Mouse (Mus musculus) kidney, adult 2 months (tissue): Measurements from ENCODE around the gene Hspb11.

Source experiments
- CTCF ChIP-seq: fragments of 200-500 bp; conservative IDR thresholded peaks from 2 replicates; pipeline ENCODE4 v1.5.1; 2011; ENCODE audit warnings: low read depth, mild to moderate bottlenecking, control low read depth, low read length, moderate library complexity, mixed read lengths; ENCODE audit not compliant: insufficient read depth, insufficient read length
- POLR2A ChIP-seq: fragments of 200-500 bp; IDR thresholded peaks from one replicate; pipeline ENCODE4 v1.6.1; 2011; ENCODE audit warnings: low read depth, low read length, control low read depth

DNA sequence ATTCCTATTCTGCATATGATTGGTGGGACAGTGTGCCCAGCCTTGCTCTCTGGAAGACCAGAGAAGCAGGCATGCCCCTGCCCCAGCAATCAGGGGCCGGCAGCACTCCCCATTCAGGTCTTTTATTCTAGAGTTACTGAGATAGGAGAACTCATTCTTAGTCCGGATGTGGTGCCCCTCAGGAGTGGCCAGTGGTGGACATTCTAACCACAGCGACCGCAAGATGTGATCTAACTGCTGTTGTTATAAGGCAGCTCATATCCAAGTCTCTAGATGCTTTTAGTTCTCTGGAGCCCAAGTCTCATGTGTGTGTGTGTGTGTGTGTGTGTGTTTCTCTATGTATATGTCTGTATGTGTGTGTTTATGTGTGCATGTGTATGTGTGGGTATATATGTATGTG lies 47.0 kb downstream of the Hspb11 start:
- no peak for TF ChIP-seq CTCF
- no peak for TF ChIP-seq POLR2A
